Mouse (Mus musculus): Measurements from ENCODE around the gene Bcat1. TPM values are rescaled to one million over a fixed set of nuclear protein-coding genes. Genes with fewer than 3 reads are reported as not detected.

The Bcat1 gene
- total and polyA plus RNA-seq, 3 experiments, result 0.57 to 34.6 (median 11.4) TPM

Other genes with a start within 250 kb of the Bcat1 start
- gene Lrmp, start 39.5 kb upstream of the Bcat1 start, total RNA-seq (2021), result 1 to 10 TPM; 2.6 to 3.0 TPM
- 7.7 and 8.6 TPM in 2 replicates for gene Lrmp, start 39.5 kb upstream of the Bcat1 start, polyA plus RNA-seq (2012; rRNA removed)
- under 1 TPM; 0.61 to 0.79 TPM for gene Casc1, start 134.8 kb upstream of the Bcat1 start, total RNA-seq (2021)
- 0.02 and 0.18 TPM in 2 replicates for gene Casc1, start 134.8 kb upstream of the Bcat1 start, polyA plus RNA-seq (2012; rRNA removed)
- 100 to 1,000 TPM in 1 of 2 experiments, 10 to 100 TPM in 1; 98.4 to 171 TPM for gene Etfrf1, start 134.9 kb upstream of the Bcat1 start, total RNA-seq (2021)
- 9.0 and 9.4 TPM in 2 replicates for gene Etfrf1, start 134.9 kb upstream of the Bcat1 start, polyA plus RNA-seq (2012; rRNA removed)
- gene Kras, start 174.1 kb upstream of the Bcat1 start, total RNA-seq (2021), result 10 to 100 TPM; 32.3 to 46.6 TPM
- gene Kras, start 174.1 kb upstream of the Bcat1 start, polyA plus RNA-seq (2012; rRNA removed), result 2.7 and 3.2 TPM in 2 replicates